Mouse (Mus musculus): ENCODE measurements around the gene Nebl.

The Nebl gene

DNA sequence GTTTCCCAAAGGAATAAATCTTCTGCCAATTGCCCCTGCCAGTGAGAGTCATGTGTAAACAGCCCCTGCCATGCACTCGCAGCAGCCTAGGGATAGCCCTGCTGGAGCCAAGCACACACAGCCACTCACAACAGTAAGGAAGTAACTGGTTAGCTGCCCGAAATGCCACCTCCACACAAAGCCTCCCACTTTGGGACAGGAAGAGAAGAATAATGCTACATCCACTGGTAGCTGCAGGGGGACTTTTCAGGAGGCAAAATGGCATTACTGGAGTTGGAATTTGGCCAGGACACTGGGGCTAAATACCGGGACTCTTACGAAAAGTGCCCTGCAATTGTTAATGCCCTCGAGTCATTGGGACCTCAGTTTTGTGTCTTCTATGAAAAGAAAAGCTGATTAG, 92.6 kb downstream of the Nebl start:
- no peak for DNase-seq (ENCODE audit: low spot score in 2 of 2)

DNA sequence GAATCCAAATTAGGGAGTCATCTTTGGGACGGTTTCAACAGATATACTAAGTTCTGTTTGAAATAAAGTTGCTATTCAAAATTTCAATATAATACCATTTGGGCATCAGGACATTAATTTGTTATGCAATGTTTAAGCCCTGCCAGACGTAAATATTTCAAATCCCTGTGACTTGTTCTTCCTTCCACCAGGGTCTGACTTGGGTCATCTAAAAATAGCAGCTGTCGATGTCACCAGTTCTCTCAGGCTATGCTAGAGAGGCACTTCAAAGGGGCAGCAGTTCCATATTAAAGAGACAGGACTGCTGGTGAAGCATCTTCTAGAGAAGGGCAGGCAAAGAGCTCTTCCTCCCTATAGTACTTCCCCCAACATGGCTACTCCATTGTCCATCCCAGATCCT, 107.3 kb downstream of the Nebl start:
- no peak for DNase-seq (ENCODE audit: low spot score in 2 of 2)

- DNase-seq (ENCODE audit: low spot score in 2 of 2): no peak
Measured at GRCm38 (mm10) chr2:17610259-17610658, 121.0 kb downstream of the Nebl start.

GRCm38 (mm10) chr2:17603573-17603972, 127.7 kb downstream of the Nebl start:
- no peak for DNase-seq (ENCODE audit: low spot score in 2 of 2)

- no peak for DNase-seq (ENCODE audit: low spot score in 2 of 2)
Measured at GRCm38 (mm10) chr2:17600652-17601051, 130.6 kb downstream of the Nebl start.

DNA sequence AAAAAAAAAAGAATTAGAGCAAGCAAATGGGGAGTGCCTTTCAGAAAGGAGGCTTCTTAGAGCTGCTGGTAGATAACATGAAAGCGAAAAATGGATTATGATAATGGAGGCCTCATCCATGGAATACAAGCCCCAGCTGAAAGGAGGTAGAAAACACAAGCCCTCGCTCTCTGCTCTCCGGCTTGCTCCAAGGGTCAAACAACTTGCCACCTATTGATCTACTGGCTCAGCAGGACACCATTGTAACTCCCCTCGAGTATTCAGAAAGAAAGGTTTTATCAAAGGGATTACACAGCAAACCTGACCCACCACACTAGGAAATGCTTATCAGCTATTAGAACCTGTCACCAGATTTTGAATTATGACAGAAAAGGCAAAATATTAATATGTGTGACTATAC, 131.4 kb downstream of the Nebl start:
- no peak for DNase-seq (ENCODE audit: low spot score in 2 of 2)

DNA sequence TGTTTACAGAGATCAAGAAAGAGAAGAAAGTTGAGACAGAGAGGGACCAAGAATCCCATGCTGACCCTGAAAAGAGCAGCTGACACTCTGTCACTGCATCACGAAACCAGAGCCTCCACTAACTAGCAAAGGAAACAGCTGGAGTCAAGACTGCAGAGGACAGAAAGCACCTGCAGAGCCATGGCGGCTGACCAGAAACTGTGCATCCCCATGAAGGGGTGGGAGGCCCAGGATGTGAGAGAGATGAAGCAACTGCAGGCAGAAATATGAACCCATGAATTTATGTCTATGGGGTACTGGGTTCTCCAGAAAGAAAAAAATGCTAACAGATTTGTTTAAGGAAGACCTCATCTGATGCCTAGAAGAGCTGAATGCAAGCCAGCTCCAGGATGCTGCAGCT, 133.3 kb downstream of the Nebl start:
- DNase-seq (ENCODE audit: low spot score in 2 of 2): no peak

GRCm38 (mm10) chr2:17589669-17590068, 141.6 kb downstream of the Nebl start:
- DNase-seq (ENCODE audit: low spot score in 2 of 2): no peak

DNA sequence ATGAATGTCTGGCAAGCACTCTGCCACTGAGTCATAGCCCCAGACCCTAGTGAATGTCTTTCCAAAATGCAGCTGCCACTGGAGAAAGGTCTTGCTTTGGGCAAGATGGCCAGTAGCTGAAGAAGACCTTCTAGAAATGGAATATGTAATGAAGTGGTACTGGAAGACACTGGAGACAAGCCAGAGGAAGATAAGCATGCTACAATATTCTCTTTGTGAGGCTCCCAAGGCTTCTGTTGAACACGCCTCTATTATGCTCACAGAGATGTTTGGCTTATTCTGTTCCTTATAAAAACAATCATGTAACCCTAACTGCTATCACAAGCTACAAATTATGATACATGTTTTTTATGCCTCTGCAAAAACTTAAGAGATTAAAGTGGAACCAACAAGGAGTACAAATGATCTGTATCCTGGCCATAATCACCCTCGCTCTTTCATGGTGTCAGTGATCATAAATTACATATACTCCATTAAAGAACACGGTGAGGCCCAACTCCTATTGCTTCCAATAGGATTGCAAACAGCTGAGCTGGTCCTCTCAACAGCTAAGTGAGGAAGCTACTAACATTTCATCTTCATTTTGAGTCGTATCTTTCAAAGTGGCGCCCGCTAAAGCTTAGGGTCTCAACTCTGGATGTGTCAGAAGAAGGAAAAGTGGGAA, 145.8 kb downstream of the Nebl start:
- DNase-seq (ENCODE audit: low spot score in 2 of 2): no peak

DNA sequence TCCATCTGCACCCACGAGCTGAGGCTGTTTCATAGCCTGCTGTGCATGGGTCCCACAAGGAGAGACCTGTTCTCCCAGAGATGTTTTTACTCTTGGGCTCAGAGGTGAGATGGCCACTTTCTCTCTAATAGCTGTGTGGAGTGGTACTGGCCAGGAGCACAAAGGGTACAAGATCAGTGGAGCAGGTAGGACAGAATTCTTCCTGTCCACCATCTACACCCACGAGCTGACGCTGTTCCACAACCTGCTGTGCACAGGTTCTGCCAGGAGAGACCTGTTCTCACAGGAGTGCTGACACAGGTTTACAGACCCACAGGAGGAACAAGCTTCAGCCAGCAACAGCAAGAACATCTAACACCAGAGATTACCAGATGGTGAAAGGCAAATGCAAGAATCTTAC, 155.6 kb downstream of the Nebl start:
- no peak for DNase-seq (ENCODE audit: low spot score in 2 of 2)

- DNase-seq (ENCODE audit: low spot score in 2 of 2): no peak
Measured at GRCm38 (mm10) chr2:17571716-17572115, 159.5 kb downstream of the Nebl start.

DNA sequence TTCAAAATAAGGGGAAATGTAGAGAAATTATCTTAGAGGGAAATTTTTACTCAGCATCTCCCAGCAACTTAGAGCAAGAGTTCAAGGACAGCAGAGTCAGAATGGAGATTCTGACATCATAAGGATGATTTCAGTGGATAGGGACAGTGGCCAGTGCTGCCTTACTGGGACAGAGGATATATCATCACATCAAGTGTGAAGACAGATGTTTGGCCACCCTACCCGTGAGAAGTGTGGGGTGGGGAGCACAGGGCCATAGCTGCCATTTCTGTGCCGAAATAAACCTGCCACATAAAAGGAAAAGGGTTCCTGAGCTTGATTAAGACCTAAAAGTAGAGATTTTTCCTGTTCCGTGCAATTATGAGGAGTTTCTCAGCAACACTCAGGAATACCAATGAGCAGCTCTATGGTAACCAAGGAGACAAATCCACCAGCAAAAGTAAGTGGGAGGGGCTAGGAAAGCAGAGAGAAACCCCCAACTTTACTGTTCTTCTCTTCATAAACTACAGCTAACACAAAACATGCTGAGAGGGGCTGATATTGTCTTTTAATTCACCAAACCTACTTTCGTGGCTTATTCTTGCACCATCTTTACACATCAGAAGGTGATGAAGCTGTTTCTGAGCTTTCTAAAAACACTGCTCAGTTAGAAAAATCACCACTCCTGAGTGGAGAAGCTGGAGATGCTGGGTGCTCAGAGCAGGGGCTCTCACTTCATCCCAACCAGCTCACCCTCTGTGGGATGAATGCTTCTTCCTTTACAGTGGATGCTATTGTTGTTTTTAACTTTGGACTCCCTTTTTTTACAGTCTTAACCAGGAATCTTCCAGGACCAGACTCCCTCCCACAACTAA, 172.1 kb downstream of the Nebl start:
- no peak for DNase-seq (ENCODE audit: low spot score in 2 of 2)

DNA sequence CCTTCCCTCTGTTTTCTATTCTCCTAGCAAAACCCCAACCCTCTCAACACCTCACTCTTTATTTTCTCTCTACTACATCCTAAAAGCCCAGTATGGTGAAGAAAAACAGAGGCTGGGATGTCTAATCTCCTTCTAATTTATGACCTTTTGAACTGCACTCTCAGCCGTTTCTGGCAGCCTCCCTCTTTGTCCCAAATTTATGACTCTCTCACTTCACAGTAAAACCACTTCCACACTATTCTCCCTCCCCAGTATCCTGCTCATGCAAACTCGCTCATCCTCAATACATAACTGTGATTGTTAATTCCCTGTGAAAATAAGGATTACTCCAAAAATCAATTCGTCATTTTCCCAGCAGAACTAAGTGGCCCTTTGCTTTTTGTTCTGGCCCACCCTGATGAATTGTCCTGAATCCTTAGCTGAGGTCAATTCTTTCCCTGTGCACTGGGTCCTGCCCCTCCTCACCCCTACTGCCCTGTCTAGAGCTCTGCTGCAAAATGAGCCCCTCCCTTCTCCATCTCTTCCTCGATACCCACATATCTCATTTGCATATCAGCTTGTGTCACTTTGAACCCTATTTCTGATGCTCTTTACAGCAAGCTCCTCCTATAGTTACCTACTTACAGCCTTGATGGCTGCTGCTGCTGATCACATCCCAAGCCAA, 181.2 kb downstream of the Nebl start:
- no peak for DNase-seq (ENCODE audit: low spot score in 2 of 2)

DNA sequence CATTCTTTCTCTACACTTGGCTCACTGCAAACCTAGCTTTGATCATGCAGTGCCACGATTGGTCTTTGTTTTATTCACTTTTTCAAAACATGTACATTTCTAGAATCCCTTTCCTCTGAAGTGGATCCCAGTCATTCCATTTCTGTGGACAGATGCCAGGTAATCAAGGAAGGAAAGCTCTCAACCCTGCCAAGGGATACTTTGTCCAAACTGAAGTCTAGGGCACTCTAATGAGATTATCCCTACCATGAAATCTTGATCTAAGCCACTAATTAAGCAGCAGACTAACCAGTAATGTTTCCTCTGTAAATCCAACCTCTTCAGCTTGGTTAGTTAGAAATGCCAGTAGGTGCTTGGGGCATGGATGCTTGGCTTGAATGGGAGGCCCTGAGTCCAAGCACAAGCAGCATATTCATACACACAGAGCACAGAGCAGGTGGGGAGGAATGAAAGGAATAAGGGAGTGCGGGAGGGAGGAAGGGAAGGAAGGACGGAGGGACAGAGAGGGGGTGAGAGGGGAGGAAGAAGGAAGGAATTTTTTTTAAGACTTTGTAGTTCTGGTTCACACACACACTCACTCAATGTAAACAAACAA, 184.8 kb downstream of the Nebl start:
- DNase-seq (ENCODE audit: low spot score in 2 of 2): no peak

GRCm38 (mm10) chr2:17539737-17540136, 191.5 kb downstream of the Nebl start:
- DNase-seq (ENCODE audit: low spot score in 2 of 2): no peak

DNA sequence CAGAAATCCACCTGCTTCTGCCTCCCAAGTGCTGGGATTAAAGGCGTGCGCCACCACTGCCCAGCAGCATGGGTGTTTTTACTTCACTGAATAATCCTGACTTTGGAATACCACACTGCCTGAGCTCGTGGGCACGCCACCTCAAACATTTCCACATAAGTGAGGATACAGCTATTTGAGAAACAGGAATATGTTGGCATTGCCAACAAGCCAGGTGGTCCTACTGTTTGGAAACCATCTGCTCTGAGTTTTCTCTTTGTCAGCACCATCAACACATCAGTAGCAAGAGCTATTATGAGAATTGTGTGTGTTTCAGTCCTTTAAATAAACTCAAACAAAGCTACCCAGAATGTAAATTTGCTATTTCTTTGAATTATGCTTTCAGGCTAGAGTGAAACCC, 192.8 kb downstream of the Nebl start:
- DNase-seq (ENCODE audit: low spot score in 2 of 2): no peak

DNA sequence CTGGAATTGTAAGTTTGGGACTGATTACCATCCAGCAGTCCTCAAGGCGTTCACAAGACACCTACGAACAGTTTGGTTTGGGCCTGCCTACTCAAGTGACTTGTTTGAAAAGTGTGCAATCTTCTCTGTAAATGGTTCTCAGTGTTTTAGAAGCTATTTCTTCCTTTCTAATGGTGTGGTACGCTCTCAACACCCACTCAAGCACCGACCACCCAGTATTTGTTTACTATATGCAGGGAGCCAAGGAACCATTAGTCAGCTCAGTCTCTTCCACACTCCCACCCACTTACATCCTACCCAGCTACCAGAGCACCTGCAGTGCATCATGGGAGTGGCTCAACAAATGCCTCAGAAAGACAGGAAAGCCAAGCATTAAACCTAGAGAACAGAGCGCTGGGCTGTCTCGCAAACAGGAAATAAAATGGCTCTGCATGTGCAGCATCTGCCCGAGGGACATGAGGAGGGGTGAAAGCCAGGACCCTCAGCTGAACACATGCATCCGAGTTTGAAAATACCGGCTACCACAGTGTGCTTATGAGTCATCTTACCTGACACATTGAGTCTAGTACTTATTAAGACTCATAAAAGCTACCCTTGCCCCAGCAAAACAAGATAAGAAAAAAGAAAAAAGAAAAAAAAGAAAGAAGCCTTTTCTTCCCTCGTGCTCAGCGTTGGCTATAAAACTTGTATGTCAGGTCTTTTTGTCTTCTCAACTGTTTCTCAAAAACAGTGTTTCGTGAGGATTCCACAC, 199.7 kb downstream of the Nebl start:
- no peak for DNase-seq (ENCODE audit: low spot score in 2 of 2)

- DNase-seq (ENCODE audit: low spot score in 2 of 2): no peak
Measured at GRCm38 (mm10) chr2:17525739-17526526, 205.3 kb downstream of the Nebl start.

DNA sequence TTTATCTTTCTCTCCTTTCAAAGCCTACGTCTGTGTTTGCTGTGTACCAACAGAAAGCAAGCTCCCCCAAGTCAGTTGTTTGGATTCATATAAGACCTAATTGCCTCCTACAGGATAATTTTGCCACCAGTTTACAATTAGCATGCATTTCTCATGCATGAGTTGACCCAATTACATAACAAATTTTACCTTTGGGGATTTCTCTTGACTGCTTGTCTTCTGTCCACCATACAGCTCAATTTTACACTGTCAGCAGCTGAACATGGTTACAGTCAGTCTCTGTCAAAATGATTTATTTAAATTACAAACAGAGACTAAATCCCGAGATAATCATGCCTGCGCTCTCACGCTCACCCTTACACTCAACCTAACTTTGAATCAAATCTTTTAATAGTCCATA, 206.1 kb downstream of the Nebl start:
- DNase-seq (ENCODE audit: low spot score in 2 of 2): no peak

GRCm38 (mm10) chr2:17524205-17524978, 206.9 kb downstream of the Nebl start:
- no peak for DNase-seq (ENCODE audit: low spot score in 2 of 2)

All from urinary bladder, postnatal 36 days (tissue).